Mouse (Mus musculus) kidney, postnatal 4 days (tissue): Measurements from ENCODE around the gene Acvr1b.
A peak's percentile ranks its signal among the peaks of the same experiment; 100 is the strongest.

Experiments
- DNase-seq, 2 experiments: peaks; one replicate each; pipeline ENCODE4 v3.0.0; 2021; ENCODE audit warnings: mixed read lengths in 2 of 2

The Acvr1b gene

GRCm38 (mm10) chr15:101232607-101233006 is 58.7 kb downstream of the Acvr1b start:
- no peak for DNase-seq

- no peak for DNase-seq
These were observed 59.3 kb downstream of the Acvr1b start for GRCm38 (mm10) chr15:101233183-101233582.

- DNase-seq = no peak
These were observed 59.9 kb downstream of the Acvr1b start for GRCm38 (mm10) chr15:101233641-101234275.

GRCm38 (mm10) chr15:101234611-101235341 is 60.9 kb downstream of the Acvr1b start:
- no peak for DNase-seq

- DNase-seq = no peak
These were observed 61.5 kb downstream of the Acvr1b start for GRCm38 (mm10) chr15:101235342-101235698.

- DNase-seq = peak; percentile 44 to 67
These were observed 62.0 kb downstream of the Acvr1b start for GRCm38 (mm10) chr15:101235728-101236327.

GRCm38 (mm10) chr15:101236878-101237277 is 63.0 kb downstream of the Acvr1b start:
- DNase-seq = peak; percentile 87 to 88

GRCm38 (mm10) chr15:101238885-101239511 is 65.1 kb downstream of the Acvr1b start:
- peak; percentile 81 to 85 for DNase-seq

- no peak for DNase-seq
These were observed 66.0 kb downstream of the Acvr1b start for GRCm38 (mm10) chr15:101239821-101240220.

GRCm38 (mm10) chr15:101240799-101241204 is 66.9 kb downstream of the Acvr1b start:
- peak; percentile 93 for DNase-seq

- no peak for DNase-seq
These were observed 67.4 kb downstream of the Acvr1b start for GRCm38 (mm10) chr15:101241236-101241635.

- no peak for DNase-seq
These were observed 68.0 kb downstream of the Acvr1b start for GRCm38 (mm10) chr15:101241853-101242252.

- peak; percentile 79 to 84 for DNase-seq
These were observed 68.8 kb downstream of the Acvr1b start for GRCm38 (mm10) chr15:101242645-101243044.

- no peak for DNase-seq
These were observed 70.1 kb downstream of the Acvr1b start for GRCm38 (mm10) chr15:101244012-101244411.

- DNase-seq = peak; percentile 95 to 97
These were observed 72.6 kb downstream of the Acvr1b start for GRCm38 (mm10) chr15:101246231-101247154.

- DNase-seq = no peak
These were observed 73.3 kb downstream of the Acvr1b start for GRCm38 (mm10) chr15:101247155-101247498.

- peak in 1 of 2 experiments; percentile 30 for DNase-seq
These were observed 74.3 kb downstream of the Acvr1b start for GRCm38 (mm10) chr15:101248029-101248710.

- no peak for DNase-seq
These were observed 76.4 kb downstream of the Acvr1b start for GRCm38 (mm10) chr15:101250220-101250800.

GRCm38 (mm10) chr15:101251930-101252329 is 78.1 kb downstream of the Acvr1b start:
- DNase-seq = no peak

- no peak for DNase-seq
These were observed 78.7 kb downstream of the Acvr1b start for GRCm38 (mm10) chr15:101252614-101253013.

- no peak for DNase-seq
These were observed 79.7 kb downstream of the Acvr1b start for GRCm38 (mm10) chr15:101253563-101253885.
